Mouse (Mus musculus): Measurements from ENCODE around the gene Zdhhc19.

Gene Zdhhc19

DNA sequence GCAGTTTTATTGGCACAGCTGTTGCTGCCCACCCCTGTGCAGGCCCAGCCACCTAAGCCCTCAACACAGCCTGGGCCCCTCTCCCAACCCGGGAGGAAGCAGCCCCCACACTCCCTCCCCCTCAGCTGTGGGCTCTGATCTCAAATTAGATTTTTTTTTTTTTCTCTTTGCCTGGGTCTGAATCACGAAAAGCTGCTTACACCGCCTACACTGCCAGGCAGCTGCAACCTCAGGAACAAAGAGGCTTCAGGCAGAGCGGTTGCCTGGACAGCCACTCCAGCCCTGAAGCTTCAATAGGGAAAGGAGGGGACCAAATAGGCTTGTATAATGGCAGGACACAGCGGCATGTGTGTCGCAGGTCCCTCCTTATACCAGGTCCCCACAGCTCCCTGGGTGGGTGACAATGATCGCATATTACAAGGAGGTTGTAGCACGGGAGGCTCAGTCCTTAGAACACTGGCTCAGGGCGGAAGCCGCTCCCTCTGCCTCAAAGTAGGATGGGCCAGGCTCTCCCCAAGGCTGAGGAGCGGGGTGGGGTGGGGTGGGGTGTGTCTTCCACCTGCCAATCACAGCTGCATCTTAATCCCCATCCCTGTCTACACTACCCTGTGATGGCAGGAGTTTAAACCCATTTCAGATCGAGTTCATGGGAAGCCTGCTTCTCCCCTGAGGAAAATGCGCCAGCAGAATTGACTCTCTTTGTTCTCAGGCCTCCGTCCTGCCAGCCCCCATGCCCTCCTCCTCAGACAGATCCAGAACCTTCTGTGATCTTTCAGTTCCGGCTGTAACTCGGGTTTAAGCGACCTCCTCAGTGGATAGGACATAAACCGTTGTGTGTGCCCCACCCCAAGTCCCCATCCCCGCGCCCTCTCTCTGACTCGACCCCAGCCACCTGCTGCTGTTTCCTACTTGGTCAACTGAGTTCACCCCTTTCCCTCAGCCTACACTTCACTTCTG, 20.2 kb downstream of the Zdhhc19 start:
- peak; percentile 84 for DNase-seq

DNA sequence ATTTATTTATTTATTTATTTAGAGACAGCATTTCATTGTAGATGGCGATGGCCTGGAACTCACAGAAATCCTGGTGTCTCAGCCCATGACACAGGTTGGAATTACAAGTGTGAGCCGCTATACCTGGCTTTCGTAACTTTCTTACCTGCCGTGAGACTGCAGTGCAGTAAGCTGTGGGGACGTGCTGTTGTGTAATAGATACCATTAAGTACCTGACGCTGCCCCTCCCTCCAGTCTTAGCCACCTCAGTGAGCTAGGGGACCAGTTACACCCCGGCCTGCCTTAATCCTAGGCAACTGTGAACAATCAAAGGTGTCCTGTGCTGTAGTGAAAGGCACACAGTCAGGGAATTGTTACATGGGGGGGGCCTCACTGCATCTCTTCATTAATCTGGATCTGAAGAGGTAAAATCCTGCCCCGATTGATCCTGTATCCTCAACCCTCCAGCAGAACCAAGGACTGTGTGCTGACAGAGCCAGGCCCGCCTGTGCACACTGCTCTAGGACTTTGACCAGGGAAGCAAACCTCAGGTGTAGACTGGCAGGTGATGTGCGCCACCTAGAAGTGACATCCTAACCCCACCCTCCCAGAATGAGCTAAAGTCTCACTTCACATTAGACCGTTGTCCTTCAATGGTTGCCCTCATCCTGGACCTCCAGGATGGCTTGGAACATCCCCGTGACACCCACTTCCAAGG, 21.9 kb downstream of the Zdhhc19 start:
- no peak for DNase-seq

DNA sequence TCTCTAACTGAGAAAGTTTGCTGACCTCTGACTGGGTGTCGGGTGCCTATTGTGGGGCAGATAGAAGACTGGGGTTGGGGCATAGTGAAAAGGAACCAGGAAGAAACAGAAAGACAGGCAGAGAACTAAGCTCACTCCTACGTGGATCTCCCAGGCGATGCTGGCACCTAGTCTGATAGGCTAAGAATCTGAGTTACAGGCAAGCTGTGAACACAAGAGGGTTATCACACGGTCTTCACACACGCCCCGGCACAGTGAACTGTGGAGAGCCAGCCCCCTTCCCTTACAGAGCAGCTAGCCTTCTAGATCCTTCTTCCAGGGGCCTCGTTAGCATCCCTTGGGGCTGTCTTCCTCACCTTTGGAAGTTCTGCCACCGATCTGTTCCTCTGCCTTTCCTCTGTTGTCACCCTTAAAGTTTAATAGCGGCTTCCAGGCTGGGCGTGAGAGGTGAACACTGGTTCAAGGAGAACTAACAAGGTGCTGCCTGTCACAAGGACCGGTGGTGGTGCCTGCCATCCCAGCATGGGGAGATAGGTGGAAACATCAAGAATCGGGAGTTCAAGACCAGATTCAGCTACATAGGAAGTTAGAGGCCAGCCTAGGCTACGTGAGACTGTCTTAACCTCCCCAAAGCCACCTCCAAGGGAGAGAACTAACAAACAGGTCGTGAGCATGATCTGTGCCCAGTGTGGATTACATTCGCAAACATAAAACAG, 23.7 kb downstream of the Zdhhc19 start:
- no peak for DNase-seq

DNA sequence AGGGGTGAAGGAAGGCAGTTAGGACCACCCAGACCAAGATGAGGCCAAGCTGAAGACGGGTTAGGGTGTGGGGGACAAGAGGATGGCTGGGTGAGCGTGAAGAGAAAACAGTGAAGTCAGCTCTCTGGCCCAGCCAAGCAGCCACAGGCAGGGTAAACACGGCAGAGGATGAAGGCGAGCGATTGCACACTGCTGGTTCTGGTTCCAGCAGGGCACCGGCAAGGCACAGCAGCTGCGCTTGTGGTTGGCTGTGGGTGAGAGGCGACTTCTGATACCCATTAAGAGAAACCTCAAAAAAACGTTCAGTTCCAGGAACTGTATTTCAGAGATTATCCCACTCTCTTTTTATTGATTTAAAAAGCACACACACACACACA, 24.3 kb downstream of the Zdhhc19 start:
- peak; percentile 73 for DNase-seq

DNA sequence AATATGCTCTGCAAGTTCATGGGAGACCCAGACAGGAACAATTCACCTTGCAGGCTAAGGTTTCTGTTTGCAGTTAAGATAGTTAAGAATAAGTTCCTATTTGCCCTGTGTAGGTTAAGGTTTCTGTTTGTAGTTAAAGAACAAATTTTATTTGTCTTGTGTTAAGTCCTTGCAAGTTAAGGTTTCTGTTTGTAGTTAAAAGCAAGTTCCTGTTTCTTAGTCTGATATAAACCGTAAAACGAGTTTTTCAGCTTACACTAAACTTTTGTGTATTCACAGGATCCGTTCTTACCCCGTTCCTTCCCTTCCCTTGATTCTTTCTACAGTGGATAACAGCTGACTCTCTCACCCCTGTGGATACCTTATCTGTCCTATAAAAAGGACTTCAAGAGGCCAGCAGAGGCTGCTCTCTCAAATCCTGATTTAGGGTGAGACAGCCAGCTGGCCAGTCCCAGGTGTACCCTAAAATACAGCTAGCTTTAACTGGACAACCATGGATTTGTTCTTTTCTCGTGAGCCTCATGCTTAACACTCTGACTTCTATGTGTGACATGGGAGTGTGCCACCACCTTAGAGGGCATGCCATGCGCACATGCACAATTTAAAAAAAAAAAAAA, 26.6 kb downstream of the Zdhhc19 start:
- DNase-seq = no peak

DNA sequence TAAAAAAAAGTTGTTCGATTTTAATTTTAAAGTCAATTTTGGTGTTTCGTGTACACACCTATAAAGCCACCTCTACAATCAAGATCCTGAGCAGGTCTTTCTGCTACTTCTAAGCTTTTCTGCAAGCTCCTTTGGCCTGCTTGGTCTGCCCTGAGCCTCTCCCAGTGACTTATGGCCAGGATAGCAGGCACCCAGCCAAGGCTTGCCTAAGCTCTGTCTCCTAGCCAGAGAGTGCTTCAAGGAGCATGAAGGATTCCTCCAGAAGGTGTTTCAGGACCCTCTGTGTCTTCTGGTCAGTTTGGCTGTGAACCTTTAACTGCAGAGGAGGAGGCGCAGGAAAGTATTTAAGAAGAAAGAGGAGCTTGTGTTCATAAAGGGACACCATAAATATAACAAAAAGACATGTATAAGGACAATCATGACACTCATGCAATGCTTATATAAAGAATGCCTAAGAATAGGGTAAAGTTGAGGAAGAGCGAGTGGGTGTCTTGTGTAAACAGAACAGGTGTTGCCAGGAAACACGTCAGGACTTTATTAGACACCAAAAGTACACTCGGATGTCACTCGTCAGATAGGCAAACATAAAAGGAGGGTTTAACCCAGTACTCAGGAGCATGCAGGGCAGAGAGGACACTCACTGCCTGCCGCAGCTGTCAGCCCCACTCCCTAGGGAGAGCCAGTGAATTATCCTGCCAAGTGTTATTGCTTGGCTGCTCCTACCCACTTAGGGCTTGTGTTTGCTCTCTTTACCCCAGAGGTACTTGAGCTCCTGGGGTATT, 27.6 kb downstream of the Zdhhc19 start:
- no peak for DNase-seq

DNA sequence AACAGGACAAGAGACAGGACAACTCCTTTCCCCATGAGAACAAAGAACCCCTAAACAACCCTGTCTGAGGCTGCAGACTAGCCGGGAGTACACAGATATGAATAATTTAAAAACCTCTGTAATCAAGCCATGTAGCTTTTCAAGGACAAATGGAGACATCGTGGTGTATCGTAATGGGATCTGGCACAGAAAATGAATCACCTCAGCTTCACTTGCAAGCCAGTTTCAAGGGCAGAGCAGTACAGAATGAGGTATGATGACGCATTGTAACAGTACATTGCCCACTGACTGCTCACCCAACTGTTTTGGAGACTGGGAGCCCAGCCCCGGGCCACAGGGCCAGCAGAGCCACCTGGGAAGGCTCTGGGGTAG, 28.2 kb downstream of the Zdhhc19 start:
- DNase-seq = no peak

DNA sequence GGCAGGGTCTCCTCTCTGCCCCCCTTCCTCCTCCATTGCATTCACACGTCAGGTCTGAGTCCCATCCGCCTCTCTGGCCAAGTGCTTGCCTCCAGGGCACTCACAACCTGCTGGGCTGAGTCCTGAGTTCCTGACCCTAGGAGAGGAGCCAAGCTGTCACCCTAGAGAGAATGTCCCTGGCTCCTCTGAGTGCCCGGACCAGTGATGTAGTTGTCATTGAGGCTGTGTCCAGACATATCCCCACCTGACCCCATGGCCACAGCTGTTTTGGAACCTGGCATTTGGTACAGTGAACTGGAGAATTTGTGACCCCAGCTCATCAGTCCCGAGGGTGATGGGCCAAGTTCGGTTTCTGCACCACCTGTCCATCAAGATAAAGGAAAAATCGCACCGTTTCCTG, 30.8 kb downstream of the Zdhhc19 start:
- DNase-seq = no peak

DNA sequence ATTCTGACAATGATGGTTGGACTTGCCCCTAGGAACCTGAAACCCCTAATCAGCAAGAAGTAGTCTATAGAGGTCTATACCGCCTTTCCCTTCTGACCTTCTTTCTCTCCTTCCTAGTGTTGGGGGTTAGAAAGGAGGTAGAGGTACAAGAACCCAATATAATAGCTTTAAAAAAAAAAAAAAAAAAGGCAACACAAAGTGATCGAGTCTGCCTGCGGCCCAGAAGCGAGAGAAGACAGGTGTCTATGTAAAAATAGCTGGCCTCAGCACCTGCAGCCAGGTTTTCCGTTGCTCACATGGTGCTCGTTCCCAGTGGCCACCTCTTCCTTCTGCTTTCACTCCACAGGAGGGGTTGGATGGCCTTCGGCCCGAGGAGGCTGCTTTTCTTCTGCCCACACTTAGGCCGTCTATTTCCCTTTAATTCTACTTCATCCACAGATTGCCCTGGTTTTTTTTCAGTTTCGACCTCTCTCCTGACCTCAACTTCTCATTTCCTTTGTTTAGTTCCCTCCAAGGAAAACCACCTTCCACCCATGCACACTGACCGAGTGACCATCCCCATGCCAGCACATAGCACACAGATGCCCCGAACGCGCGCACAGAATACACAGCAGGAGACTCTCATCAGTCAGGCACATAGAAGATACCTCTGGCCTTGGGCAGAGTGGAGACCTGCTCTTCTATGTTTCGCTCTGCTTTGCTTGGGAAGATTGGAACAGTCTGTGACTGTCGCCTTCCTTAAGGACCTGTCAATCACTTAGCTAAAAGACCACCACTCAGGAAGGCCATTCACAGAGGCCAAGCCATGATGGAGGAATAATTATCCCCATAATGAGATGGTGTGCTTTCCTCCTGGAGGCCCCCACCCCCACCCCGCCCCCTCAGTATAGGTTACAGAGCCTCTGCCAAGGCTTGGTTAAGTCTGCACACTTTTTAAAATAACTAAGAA, 37.1 kb downstream of the Zdhhc19 start:
- DNase-seq = no peak

DNA sequence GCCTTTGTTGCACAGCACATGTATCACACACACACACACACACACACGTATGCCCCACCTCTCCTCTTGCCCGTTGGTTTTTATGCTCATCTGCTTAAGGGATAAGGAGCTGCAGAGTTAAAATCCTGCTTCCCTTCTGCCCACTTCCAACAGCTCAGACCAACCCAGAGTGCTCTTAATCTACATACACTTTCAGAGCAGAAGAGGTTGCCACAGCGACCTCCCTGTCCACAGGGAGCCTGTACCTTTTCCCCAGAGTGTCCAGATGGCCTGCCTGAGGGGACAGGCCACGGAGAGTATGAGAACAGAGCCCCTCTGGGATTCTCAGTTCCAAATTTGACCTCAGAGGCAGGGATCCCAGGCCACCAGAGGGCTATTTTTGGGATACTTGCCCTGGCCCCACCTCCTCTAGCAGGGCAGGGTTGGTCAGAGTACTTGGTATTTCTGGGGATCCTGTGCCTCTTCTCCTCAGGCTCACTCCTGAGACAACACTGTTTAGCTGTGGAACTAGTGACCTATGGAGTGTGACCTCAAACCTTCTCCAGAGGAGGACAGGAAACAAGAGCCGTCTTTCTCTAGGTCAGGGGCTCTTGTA, 39.2 kb downstream of the Zdhhc19 start:
- no peak for DNase-seq

DNA sequence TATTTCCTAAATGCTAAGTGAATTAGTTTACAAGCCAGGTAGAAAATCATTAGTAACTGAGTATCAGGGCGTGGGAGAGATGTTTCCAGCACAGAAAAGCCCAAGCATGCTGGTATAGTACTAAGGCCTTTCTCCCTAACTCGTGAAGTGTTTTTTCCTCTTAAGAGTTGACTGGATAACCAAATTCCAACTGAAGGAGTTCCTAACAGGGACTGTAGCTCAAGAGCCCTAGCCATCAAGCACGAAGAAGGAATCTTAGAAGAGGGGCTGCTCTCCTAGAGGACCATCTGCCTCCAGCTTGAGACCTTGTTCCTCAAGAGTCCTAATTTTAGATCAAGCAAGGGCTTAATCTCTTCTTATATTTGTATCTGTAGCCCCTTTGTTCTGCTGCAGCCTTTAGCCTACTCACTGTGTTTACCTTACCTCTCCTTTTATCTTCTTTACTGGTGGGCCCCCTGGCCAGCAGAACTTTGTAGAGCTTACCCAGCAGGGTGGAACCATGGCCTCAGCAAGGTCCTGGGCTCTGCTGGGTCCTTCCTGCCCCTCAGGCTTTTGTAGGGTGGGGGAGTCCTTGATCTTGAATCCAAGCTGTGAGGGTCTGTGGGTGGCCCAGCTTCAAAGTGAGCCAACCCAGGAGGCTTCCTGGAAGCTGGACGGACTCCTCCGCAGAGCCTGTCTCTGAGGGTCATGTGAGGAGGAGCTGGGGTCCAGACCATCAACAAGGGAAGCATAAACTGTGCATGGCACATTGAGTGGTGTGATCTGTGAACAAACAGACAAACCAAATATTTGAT, 42.0 kb downstream of the Zdhhc19 start:
- no peak for DNase-seq

DNA sequence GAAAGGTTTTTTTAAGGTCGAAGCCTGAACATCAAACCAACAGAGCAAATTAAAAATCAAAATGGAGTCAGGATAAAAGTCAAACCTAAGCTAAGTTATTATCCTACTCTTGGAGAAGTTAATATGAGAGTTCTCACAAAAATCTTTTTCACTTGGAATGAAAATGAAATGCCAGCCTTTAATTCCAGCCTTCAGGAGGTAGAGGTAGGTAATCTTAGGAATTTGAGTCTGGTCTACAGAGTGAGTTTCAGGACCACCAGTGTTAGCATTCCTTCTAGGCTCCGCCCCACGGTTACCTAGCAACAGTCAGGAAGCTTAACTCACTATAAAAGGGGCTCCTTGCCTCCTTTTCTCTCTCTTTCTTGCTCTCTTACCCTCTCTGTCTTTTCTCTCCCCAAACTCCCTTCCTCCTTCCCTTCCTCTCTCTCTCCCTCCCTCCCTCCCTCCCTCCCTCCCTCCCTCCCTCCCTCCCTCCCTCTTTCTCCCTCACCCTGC, 42.7 kb downstream of the Zdhhc19 start:
- DNase-seq = peak; percentile 55

DNA sequence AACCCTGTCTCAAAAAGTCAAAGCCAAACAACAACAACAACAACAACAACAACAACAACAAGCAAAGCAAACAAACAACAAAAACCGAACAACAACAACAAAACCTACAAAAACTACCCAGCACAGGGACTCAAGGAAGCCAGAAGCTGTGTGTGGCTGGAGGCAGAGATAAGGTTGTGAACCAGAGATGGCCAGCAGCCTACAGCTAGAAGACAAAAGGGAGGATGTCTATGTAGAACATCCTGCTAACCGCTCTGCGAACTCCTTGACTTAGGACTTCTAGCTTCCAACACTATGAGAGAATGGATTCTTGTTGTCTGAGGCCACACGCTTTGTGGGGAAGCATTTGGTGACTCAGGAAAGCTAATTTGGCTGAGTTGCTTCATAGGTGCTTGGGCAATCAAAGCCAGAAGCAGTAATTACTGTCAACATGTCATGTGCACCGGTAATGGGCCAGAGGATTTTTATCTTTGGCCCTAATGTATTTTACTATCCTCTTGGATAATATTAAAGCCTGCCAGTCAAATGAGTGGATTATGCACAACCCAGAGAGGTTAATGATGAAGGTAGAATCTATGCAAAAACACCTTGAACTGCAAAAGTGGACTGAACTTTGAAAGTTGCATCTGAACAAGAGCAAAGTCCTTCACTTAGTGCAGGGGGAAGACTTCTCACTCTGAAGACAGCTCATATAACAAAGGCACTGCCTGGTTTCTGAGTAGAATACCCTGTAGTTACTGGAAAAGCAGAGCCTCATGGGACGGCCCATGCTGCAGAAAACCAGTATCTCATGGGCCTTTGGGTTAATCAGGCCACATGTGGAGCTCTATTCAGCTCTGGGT, 45.5 kb downstream of the Zdhhc19 start:
- DNase-seq = no peak

DNA sequence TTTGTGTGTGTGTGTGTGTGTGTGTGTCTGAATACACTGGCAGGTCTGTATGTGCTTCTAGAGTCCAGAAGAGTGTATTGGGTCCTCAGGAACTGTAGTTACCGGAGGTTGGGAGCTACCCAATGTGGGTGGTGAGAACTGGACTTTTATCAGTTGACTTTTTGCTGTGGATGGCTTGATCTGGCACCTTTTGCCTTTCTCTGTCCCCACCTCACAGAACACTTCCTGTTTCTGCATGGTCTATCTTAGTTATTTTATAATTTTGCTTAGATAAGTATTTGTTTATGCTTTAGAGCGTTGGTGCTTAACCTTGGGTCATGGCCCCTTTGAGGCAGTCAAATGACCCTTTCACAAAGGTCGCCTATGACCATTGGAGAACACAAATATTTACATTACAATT, 47.4 kb downstream of the Zdhhc19 start:
- DNase-seq = no peak

DNA sequence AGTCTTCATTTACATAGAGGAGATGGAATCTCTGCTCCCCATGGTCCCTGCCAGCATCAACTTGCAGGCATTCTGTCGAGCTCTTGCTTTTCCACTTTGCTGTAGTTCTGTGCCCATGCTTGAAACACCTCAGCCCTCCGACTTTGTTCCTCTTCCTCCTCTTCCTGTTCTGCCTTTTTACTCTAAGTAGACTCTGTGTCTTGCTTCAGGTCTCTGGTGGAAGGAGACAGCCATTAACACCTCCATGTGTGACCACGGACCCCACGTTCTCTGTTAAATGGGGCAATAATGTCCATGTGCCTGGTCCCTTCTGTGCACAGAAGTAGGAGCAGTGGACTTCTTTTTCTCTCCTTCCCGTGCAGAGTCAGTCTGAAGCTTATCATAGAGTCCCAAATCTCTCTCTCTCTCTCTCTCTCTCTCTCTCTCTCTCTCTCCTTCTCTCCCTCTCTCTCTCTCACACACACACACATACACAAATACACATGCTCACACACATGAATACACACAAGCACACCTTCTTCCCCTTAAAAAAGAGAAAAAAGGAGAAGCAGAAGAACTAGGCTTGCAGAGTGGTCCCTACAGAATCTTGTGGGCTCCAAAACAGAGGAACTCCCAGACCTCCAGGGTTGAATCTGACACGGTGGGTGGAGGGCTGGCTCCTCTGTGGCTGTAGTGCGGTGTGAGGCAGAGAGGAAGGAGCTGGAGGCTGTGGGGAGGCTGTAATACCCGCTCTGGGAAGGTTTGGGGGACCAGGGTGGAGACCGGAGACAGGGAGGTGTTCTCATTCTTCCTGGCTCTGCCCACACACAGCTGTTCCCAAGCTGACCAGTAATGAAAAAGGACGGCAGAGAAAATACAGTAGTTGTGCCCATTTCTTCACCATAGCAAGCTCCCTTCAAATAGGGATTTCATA, 51.3 kb downstream of the Zdhhc19 start:
- no peak for DNase-seq

DNA sequence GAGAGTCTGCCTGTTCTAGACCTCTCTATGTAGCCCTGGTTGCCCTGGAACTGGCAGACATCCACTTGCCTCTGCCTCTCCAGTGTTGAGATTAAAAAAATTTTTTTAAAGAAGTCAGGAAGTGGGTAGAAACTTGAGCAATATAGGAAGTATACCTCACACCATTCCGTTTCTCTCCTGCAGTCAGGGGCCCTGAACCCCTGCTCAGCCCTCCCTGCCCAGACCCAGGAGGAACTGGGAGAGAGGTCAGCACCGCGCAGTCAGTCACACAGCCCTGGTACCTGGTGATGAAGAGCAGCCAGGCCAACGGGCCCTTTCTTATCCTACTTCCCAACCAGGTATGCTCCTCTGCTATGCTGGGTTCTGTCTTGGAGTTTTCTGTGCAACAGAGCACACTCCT, 54.0 kb downstream of the Zdhhc19 start:
- no peak for DNase-seq

DNA sequence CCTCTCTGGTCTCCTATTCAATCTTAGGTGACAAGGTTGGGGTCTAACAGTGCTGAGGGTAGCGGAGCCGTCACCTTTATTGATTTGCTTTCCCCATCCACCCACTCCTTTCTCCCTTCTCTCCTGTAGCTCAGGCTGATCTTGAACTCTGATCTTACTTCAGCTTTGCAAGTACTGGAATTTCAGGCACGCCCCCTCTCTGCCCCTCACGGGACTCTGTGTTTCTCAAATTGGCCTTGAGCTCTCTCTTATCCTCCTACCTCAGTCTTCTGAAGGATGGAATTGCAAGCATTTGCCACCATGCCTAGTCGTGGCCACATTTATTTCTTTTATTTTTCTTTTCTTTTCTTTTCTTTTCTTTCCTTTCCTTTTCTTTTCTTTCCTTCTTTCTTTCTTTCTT, 54.4 kb downstream of the Zdhhc19 start:
- DNase-seq = no peak

DNA sequence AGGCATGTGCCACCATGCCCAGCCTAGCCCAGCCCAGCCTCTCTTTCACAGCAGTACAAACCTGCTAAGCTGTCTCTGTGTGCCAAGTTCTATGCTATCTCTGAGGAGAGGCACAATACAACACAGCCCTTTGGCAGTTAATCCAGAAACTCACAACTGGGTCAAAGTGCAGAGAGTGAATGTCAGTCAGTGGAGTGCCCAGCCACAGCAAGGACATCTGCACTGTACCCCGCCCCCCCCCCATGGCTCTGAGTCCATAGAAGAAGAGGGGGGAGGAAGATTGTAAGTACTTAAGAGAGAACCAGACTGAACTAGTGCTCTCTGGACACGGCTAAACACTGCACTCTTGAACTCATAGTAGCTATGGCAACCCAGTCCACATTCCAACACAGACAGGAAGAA, 55.3 kb downstream of the Zdhhc19 start:
- DNase-seq = no peak
